Mouse (Mus musculus) megakaryocyte progenitor cell, adult 5-6 weeks (primary cell): ENCODE measurements at regions not wholly inside any gene's neighbourhood (a gene's known extent, or its start where the extent isn't known, plus 50 kb on each side); places are given as distances from the start of the nearest gene placed in this dataset.

ENCODE experiments used
- ATAC-seq: replicated peaks from 2 replicates; pipeline ENCODE4 v1.8.0; 2016; ENCODE audit warnings: mild to moderate bottlenecking, moderate TSS enrichment, inconsistent platforms; ENCODE audit not compliant: poor library complexity

DNA sequence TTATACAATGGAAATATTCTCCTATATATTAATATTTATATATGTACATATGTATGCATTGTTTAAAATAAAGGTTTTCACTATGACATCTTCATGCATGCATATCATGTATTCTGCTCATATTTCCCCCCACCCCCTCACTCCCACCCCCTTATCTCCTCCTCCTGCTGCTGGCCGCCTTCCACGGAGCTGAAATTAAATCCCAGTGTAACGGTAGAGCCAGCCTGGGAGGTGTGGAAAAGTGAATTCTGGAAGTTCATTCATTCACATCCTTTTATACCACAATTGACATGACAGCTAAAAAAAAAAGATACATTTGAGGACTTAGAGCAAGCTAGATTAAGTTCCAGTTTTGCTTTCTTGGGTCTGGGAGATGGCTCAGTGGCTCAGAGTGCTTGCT, 85.7 kb upstream of the Rbpj start:
- ATAC-seq: no peak

DNA sequence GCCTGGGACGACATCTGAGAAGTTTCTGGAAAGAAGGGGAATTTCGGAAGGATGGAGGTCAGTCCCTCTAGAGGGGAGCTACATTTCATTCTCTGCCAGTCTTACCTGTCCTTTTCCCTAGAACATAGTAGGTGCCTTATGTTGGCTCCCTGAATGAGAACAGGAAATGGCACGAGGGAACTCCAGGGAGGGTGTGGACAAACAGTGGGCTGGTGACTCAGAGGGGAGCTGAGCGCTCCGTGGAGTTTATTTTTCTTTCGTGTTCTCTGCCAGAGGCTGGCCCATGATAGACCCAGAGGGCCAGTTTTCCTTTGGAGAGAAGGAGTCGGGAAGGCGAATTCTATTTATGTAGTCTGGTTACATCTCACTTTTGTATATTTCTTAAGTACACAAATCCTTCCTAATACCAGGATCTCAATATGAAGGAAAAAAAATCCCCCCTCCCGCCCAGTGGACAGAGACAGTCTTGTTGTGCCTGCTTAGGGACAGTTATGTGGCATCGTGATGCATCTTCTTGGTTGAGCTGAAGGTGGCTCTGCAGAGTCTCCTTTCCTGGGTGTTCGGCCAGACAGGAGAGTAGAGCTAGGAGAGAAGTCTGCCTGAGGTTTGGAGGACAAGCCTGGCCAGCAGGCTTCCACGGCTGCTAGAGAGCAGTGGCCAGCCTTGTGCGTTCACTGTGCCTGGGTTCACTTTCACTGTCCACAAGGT, 84.3 kb upstream of the Rbpj start:
- no peak for ATAC-seq

DNA sequence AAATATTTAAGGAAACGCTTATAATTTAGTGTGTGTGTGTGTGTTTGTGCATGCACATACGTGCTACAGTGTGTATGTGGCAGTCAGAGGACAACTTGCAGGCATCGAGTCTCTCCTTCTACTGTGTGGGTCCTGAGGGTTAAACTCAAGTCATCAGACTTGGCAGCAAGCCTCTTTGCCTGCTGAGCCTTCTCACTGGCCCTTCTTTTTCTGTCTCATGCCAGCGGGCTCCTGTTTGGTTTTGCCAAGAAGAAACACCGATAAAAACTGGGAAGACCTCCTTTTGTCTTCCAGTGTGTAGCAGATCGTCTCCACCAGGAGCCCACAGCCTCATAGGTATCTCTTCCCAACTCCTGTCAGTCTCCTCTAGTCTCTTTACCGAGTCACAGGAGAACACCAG, 81.9 kb upstream of the Rbpj start:
- ATAC-seq: no peak

DNA sequence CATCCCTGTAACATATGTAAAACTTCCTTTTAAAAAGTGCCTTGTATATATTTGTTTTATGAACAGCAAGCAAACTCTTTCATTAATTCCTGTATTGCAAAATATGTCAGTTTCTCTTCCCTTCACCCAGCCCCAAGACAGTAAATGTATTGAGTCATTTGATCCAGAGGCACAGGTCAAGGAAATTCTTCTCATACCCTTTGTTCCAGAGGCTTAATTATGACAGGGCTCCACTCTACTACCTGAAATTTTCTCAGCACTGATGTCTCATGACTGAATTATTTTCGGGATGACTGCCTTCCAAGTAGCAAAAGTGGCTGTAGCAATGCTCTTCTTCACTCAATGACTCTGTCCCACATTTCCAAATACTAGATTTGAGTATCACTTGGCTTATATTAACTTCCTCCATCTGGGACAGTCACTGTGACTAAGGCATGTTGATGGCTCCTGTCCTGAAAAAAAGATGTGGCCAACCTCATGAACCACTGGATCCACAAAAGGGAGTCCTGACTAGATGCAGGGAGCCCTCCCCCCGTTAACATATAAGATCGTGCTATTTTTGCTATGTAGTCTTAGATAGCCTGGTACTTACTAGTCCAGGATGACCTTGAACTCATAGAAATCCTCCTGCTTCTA, 80.3 kb upstream of the Rbpj start:
- peak; percentile 70 for ATAC-seq

DNA sequence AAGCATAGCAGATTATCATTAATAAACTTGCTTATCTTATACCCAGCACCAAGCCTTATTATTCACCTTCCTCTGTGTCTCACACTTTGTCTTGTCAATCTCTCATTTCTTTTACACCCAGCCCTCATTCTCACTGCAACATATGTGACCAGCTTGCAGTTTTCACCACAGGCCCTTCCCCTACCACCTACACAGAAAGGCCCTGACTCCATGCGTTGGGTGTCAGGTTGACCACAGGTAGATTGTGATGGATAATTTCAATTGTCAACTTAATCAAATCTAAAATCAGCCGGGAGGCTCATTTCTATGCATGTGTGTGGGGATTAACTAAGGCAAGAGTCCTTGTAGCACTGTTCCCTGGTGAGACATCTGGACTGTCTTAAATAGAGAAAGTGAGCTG, 72.4 kb upstream of the Rbpj start:
- no peak for ATAC-seq

DNA sequence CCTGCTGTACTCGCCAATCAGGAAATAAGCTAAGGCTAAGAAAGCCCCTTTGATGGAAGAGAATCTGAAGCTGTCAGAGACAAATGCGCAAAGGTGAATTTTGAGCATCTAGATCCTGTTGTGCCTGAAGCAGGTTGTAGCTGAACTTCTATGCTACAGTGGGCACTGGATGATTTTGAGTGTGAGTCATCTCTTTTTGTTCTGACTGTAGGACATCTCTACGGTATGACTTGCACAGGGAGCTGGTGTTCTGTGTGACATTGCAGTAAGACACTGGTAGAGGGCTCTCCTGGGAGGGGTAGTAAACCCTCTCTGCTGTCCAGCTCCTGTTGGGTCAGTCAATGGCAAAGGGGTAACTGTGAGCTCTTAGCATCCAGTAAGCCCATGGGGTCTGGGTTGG, 71.4 kb upstream of the Rbpj start:
- no peak for ATAC-seq

DNA sequence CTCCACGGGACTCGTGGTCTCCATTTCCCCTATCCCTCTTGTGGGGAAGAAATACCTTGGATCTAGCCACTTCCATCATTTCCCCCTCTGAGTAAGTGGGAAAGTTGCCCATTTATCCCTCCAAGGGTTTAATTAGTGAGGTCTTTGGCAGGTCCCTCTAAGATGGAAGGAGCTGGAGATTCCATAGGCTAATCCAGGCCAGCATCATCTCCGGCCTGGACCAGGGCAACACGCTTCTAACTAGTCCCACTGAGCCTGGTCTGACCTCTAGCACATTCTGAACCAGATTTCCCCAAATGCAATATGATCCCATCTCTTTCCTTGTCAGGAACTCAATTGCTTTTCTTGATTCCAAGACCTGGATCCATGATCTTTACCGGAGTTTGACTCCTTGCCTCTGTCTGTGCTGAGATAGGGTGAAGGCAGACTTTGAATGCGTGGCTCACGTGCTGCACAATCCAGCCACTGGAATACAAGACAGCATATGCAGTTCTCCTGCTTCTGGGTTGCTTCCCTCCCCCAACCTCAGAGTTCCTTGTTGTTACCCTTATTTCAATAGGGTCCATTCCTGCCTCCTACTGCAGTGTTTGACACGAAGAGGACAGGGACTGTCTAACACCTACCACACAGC, 67.4 kb upstream of the Rbpj start:
- ATAC-seq: no peak

DNA sequence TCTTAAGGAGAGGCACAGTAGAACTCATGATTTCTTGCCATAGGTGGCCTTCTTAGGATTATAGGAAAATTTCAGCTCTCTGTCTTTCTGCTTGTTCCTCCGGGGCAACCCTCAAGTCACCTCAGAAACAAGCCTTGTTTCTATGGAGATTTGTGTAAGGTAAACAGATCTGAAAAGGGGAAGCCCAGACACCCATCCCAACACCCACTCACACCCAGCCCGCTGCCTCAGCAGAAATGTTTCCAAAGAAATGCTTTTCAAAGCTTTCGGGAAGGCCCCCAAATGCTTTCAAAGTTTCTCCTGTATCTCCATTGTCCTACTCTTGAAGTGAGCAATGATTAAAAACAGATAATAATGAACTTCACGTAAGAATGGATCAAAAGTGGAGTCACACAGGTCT, 64.9 kb upstream of the Rbpj start:
- peak; percentile 67 for ATAC-seq

DNA sequence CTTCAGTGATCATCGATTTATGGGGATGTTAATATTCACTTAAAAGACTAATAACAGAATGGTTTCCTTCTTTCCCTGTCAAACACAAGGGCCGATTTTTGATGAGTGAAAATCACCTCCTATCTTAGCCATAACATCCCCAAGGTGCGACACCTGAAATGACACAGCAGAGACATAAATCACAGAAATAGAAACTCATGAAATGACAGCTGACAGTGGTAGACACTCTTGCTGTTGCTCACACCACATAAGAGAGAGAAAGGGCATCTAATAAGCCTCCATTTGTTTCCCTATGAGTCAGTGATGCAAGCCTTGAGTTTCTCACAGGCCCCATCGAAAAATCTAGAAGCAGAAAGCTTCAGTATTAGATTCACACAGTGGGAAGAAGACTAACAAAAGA, 63.9 kb upstream of the Rbpj start:
- no peak for ATAC-seq

DNA sequence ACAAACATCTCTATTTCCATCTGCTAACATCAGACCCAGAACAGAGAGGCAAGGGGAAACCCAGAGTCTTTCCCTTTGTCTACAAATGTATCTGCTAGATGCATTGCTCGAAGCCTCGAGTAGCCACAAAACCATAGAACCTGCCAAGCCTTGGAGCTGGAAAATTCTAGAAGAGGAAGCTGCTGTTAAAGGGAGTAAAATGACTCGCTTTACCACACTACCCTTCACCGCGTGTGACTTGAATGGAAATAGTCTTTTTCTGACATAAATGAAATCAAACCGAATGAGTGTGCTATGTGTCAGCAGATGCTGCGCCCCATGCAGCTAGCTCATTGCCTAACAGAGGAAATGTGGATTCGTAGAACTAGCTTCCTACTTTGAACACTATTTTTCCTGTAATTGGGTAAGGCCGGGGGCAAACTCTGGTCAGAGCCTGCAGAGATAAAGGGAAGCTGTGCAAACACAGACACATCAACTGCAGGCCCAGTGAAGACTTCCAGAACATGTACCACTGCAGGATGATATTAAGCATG, 63.3 kb upstream of the Rbpj start:
- peak; percentile 82 for ATAC-seq

DNA sequence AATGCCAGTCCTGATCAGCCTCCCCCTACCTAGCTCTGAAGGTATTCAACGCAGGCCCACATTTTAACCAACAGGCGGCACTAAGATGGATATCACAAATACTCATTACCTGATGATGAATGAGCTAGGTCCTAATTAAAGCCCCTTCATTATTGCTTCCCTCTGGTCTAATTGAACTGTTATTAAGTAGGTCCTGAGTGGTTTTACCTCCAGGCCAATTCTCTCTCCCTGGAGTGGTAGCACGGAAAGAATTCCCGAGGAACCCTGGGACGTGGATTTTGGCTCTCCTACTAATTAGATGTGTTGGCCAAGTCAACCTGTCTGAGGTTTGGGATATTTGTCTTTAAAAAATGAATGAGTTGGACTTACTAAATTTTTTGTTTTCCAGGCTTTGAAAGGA, 60.0 kb upstream of the Rbpj start:
- no peak for ATAC-seq

DNA sequence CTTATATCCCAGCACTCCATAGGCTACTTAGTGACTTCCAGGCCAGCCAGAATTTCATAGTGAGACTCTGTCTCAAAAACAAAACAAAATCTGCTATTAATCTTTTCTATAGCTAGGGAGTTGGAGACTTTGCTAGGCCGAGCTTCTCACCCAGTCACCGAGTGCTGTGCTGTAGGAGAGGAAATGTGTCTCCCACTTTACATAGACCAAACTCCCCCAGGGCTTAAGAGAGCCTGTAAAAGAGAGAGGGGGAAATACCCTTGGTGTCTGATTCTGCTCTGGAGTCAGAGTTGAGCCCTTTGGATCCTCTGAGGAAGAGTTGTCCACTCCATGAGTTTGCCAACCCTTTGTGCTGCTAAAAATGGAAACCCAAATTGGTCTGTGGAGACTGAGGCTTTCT, 58.3 kb upstream of the Rbpj start:
- no peak for ATAC-seq

DNA sequence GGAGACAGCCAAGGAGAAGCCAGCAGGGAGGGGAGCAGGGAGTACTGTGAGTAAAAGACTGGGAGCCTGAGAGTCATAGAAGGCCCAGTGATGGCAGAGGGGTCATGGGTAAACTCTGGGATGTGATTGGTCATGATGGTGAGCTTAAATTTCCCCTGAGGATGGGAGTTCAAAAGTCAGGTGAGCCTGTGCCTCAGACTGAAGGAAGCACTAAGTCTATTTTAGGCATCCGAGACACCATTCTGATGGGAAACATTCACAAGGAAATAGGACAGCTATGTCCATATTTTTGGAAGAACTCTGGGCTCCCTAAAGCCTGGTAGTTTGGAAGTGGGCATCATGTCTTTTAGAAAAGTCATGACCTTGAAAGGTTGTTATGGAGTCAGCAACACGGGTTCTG, 57.7 kb upstream of the Rbpj start:
- ATAC-seq: no peak

DNA sequence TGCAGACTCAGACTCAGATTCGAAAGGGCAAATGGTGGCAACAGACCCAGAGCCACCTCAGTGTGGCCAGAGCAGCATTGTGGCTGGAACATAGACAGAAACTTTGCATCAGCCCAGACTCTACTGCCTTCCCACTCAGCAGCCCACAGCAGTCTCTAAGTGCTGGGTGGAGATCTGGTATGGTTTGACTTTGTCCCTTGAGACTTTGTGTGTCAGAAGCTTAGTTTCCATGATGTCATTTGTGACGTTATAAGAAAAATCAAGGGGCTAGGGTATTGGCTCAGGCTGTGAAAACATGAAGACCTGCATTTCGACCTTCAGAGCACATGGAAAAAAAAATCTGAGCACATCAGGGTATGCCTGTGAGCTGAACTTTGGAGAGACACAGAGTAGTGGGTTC, 56.2 kb upstream of the Rbpj start:
- ATAC-seq: no peak

DNA sequence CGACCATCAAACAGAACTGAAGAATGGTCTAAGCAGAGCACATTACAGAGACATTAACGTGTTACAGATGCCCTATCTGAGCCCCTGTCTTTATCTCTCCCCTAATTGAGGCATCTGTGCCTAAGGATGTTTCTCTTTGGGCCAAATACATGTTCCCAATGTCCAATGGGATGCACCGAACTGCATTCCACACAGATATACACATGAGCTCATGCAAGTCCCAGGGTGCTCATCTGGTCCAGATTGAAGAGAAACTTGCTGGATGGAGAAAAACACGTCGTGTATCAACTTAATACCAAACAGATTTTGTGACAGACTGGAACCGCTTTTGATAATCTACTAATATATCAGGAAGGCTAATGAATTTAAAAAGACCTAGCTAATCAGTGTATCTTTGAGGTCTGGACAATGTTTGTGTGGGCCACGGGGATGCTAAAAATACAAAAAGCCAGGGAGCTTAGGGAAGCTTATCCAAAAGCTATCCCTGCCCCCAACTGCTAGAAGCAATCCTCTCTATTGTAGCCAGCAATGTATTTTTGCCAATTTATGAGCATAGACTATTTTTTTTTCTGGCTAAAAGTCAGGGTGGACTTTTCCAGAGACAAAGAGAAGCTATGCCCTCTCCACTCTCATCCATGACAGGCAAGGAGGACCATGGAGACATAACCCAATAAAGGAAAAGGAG, 53.4 kb upstream of the Rbpj start:
- ATAC-seq: no peak

DNA sequence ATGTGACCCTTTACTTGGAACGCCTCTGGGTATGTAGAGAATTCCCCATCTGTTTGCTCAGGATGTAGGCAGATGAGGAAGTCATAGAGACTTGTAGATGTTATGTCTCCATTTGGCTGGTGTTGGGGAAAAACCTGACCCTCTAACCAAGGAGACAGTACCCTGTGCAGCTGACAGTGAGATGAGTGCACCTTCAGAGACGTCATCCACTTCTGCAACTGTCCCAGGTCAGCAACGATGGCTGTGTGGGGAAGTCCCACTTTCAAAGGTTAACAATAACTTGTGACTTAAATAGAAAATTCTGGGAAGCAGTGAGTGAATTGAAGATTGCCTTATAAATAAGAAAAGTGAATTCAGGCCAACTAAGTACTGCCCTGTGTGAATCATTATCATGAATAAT, 52.3 kb upstream of the Rbpj start:
- no peak for ATAC-seq

DNA sequence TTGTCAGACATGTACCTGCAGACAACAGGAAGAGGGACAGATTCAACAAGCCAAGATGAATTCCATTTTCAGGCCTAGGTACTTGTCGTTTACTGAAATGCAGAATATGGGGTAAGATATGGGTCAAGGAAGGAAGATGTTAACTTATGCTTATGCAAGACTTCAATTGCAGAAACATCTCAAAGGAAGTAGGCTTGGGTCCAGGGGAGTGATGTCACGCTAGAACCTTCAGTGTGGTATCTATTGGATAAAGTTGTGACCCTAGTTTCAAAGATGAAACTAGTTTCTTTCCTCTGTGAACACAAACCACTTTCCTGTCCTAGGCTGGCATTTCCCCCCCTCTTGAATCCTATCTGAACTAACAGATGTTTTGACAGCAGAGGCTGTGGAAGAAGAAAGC, 50.5 kb upstream of the Rbpj start:
- ATAC-seq: peak; percentile 93
